Mouse (Mus musculus) small intestine, adult 2 months (tissue): Measurements from ENCODE around the gene Dazap2.

ENCODE experiments used
- CTCF ChIP-seq: fragments of 200-500 bp; IDR thresholded peaks from 2 replicates; pipeline ENCODE4 v1.5.1; 2012; ENCODE audit warnings: low read depth, mild to moderate bottlenecking, control low read depth, inconsistent platforms, low read length, moderate library complexity, mixed read lengths; ENCODE audit not compliant: insufficient replicate concordance, insufficient read length; ENCODE audit errors: extremely low read depth
- POLR2A ChIP-seq: fragments of 200-500 bp; IDR thresholded peaks from 2 replicates; pipeline ENCODE4 v1.6.1; 2012; ENCODE audit warnings: low read depth, mild to moderate bottlenecking, control low read depth, inconsistent platforms, low read length, moderate library complexity

DNA sequence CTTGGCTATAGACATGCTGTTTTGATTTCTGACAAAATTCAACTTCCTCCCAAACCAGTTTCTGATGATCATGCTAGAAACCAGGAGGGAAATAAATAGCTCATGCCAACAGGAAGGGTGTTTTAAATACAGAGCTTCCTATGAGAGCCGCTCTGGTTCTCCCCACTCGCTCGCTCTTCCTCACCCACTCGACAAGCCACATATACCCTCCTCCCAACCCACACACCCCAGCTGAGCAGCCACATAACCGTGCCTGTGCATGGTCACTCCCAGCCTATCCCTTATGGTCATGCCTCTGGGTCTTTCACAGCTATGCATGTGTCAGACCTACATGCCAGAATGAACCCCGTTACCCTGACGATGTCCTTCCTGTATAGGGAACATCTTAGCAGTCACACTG, 7.0 kb downstream of the Dazap2 start:
- TF ChIP-seq POLR2A, result no peak
- no peak for TF ChIP-seq CTCF
